In genomic region chr5:32855274-32855673, GRCm38 (mm10) we compare ENCODE assay signal across 33 mouse cellular contexts. TPM values are rescaled to one million over a fixed set of nuclear protein-coding genes. Genes with fewer than 3 reads are reported as not detected.
"Had no signal": no experiment of that assay in that cellular context is flagged by ENCODE, and none has a peak within 500 bp of the region (broad histone marks: within the 10 kb centered on the region; RNA-seq: fewer than 3 reads in every experiment).

No protein-coding gene starts in this region.

RNA-seq across cellular contexts. Expression of gene Gm20671, which starts 28.4 kb away (rescaled TPM):
- total RNA-seq: left cerebral cortex, postnatal 10 days; left cerebral cortex, postnatal 14 days; left cerebral cortex, postnatal 25 days; left cerebral cortex, postnatal 36 days; left cerebral cortex, postnatal 4 days; liver, adult 2 months had no signal
- polyA plus RNA-seq: limb, embryonic 10.5 days; limb, embryonic 11.5 days; limb, embryonic 12.5 days; limb, embryonic 13.5 days; limb, embryonic 15.5 days; liver, embryonic 11.5 days; liver, embryonic 12.5 days; liver, embryonic 13.5 days; liver, embryonic 15.5 days; liver, embryonic 16.5 days; liver, postnatal 0 days; lung, embryonic 14.5 days; lung, embryonic 15.5 days; lung, embryonic 16.5 days; lung, postnatal 0 days; macrophage; midbrain, embryonic 10.5 days; midbrain, embryonic 11.5 days; midbrain, embryonic 12.5 days; midbrain, embryonic 13.5 days; midbrain, embryonic 14.5 days; midbrain, embryonic 15.5 days; midbrain, embryonic 16.5 days; midbrain, postnatal 0 days; myocyte; neural tube, embryonic 11.5 days; neural tube, embryonic 12.5 days had no signal
